Comparison of ENCODE assay signal across 8 mouse cellular contexts in genomic region chr2:172977409-172978130, GRCm38 (mm10). TPM values are rescaled to one million over a fixed set of nuclear protein-coding genes. Genes with fewer than 3 reads are reported as not detected.
DNase-seq lines count a peak whose midpoint lies in the region; ATAC-seq and TF ChIP-seq lines count a peak whose summit lies in the region.

TSS of gene Spo11 (plus strand) at chr2:172977700.

- TF ChIP-seq CTCF in lung, postnatal 0 days (IDR thresholded peaks at IDR 0.05), result no peak
- no peak for TF ChIP-seq CTCF in olfactory bulb, adult 2 months (IDR thresholded peaks at IDR 0.05; ENCODE audit: insufficient read depth, low read depth, low read length)

- DNase-seq in lung, postnatal 0 days (ENCODE audit: low spot score), result no peak
- DNase-seq in lung, postnatal 36 days, result no peak
- peak; percentile 81 for DNase-seq in embryonic facial prominence, embryonic 14.5 days (ENCODE audit: low spot score)
- peak; percentile 52 for DNase-seq in limb, embryonic 14.5 days (ENCODE audit: low spot score)
- DNase-seq in ovary, postnatal 36 days (ENCODE audit: low spot score), result no peak
- DNase-seq in urinary bladder, postnatal 10 days (ENCODE audit: low spot score), result no peak
- DNase-seq in cerebellum, adult 9-10 months, result no peak

- H3K4me3 ChIP-seq in lung, postnatal 0 days (ENCODE audit: low read depth, low read length), result no peak within 1 kb of the TSS
- no peak within 1 kb of the TSS for H3K4me3 ChIP-seq in embryonic facial prominence, embryonic 14.5 days (ENCODE audit: low read depth, low read length)
- H3K4me3 ChIP-seq in limb, embryonic 14.5 days (replicated peaks; ENCODE audit: low read length), result no peak within 1 kb of the TSS
- peak within 1 kb of the TSS; percentile 2; the same call in 1 of the 2 replicates for H3K4me3 ChIP-seq in olfactory bulb, adult 2 months (ENCODE audit: insufficient read depth, low read depth, low read length)

- no peak within 1 kb of the TSS for H3K9ac ChIP-seq in lung, postnatal 0 days (replicated peaks; ENCODE audit: low read depth)
- H3K9ac ChIP-seq in embryonic facial prominence, embryonic 14.5 days (ENCODE audit: low read depth, low read length), result peak within 1 kb of the TSS; percentile 15; the same call in 1 of the 2 replicates
- peak within 1 kb of the TSS; percentile 38; the same call in 1 of the 2 replicates for H3K9ac ChIP-seq in limb, embryonic 14.5 days (ENCODE audit: low read depth, low read length, severe bottlenecking)

- H3K36me3 ChIP-seq in lung, postnatal 0 days (ENCODE audit: insufficient read depth, low read length), result no peaks in the 10 kb centered on the region
- H3K36me3 ChIP-seq in embryonic facial prominence, embryonic 14.5 days (ENCODE audit: control insufficient read depth, insufficient read depth, low read length), result no peaks in the 10 kb centered on the region
- H3K36me3 ChIP-seq in limb, embryonic 14.5 days (ENCODE audit: control insufficient read depth, insufficient read depth, low read length), result no peaks in the 10 kb centered on the region

- no peak for TF ChIP-seq POLR2A in limb, embryonic 14.5 days (IDR thresholded peaks at IDR 0.05; ENCODE audit: borderline replicate concordance, extremely low read depth, insufficient read depth, insufficient read length)
- no peak for TF ChIP-seq POLR2A in olfactory bulb, adult 2 months (IDR thresholded peaks at IDR 0.05; ENCODE audit: insufficient read depth, low read depth, low read length)

- H3K9me3 ChIP-seq in lung, postnatal 0 days (ENCODE audit: low read length), result no peaks in the 10 kb centered on the region
- no peaks in the 10 kb centered on the region for H3K9me3 ChIP-seq in embryonic facial prominence, embryonic 14.5 days (ENCODE audit: control insufficient read depth, low read length)
- peaks cover 3% of the 10 kb centered on the region; the same call in 1 of the 2 replicates for H3K9me3 ChIP-seq in limb, embryonic 14.5 days (ENCODE audit: control insufficient read depth, low read length)

- no peaks in the 10 kb centered on the region for H3K4me1 ChIP-seq in lung, postnatal 0 days (ENCODE audit: insufficient read depth, low read depth, low read length)
- peaks cover 26% of the 10 kb centered on the region for H3K4me1 ChIP-seq in embryonic facial prominence, embryonic 14.5 days (ENCODE audit: control insufficient read depth, insufficient read depth, low read length)
- H3K4me1 ChIP-seq in limb, embryonic 14.5 days (ENCODE audit: control insufficient read depth, insufficient read depth, low read length), result peaks cover 15% of the 10 kb centered on the region
- peaks cover 32% of the 10 kb centered on the region for H3K4me1 ChIP-seq in olfactory bulb, adult 2 months (ENCODE audit: control insufficient read depth, insufficient read depth, low read length)

- ATAC-seq in lung, postnatal 0 days, result no peak
- peak; percentile 74 for ATAC-seq in embryonic facial prominence, embryonic 14.5 days (ENCODE audit: low read depth)
- ATAC-seq in limb, embryonic 14.5 days (ENCODE audit: low FRiP score, low read depth), result peak; percentile 41; the same call in 1 of the 2 replicates

- WGBS in lung, postnatal 0 days, result 20% methylated on average over 14 of the region's 14 CpGs
- 13% methylated on average over 14 of the region's 14 CpGs for WGBS in embryonic facial prominence, embryonic 14.5 days
- 13% methylated on average over 14 of the region's 14 CpGs for WGBS in limb, embryonic 14.5 days
- WGBS in olfactory bulb, adult 2 months, result 26% methylated on average over 14 of the region's 14 CpGs

- 0 out of 2 replicates have a peak within 1 kb of the TSS, but pooled peaks have one; percentile 5 for H3K4me2 ChIP-seq in lung, postnatal 0 days (replicated peaks; ENCODE audit: low read depth, low read length)
- H3K4me2 ChIP-seq in embryonic facial prominence, embryonic 14.5 days (ENCODE audit: low read depth, low read length), result peak within 1 kb of the TSS; percentile 43
- H3K4me2 ChIP-seq in limb, embryonic 14.5 days (replicated peaks; ENCODE audit: low read depth, low read length, severe bottlenecking), result peak within 1 kb of the TSS; percentile 27; the same call in 1 of the 2 replicates

- TF ChIP-seq EP300 in lung, postnatal 0 days (IDR thresholded peaks at IDR 0.05), result no peak

- H3K27me3 ChIP-seq in lung, postnatal 0 days (replicated peaks; ENCODE audit: insufficient read depth, low read length), result no peaks in the 10 kb centered on the region
- H3K27me3 ChIP-seq in embryonic facial prominence, embryonic 14.5 days (replicated peaks; ENCODE audit: control insufficient read depth, insufficient read depth, low read length), result no peaks in the 10 kb centered on the region
- H3K27me3 ChIP-seq in limb, embryonic 14.5 days (ENCODE audit: control insufficient read depth, insufficient read depth, low read length), result no peaks in the 10 kb centered on the region

- H3K27ac ChIP-seq in lung, postnatal 0 days (ENCODE audit: low read length), result no peak within 1 kb of the TSS
- peak within 1 kb of the TSS; percentile 61 for H3K27ac ChIP-seq in embryonic facial prominence, embryonic 14.5 days (replicated peaks; ENCODE audit: low read depth, low read length)
- H3K27ac ChIP-seq in limb, embryonic 14.5 days (replicated peaks; ENCODE audit: low read depth, low read length), result no peak within 1 kb of the TSS
- H3K27ac ChIP-seq in olfactory bulb, adult 2 months (ENCODE audit: insufficient read depth, low read depth, low read length), result no peak within 1 kb of the TSS; the same call in 1 of the 2 replicates

RNA-seq across cellular contexts. Expression of gene Spo11, which starts in this region (rescaled TPM):
- polyA plus RNA-seq in lung, postnatal 0 days (2015; fragmentation: Nextera tagmentation; extraction: Ambion mirVana), result not detected in 2 replicates
- polyA plus RNA-seq in embryonic facial prominence, embryonic 14.5 days (2014; fragmentation: Nextera tagmentation; extraction: Ambion mirVana), result 1.8 and 3.1 TPM in 2 replicates
- polyA plus RNA-seq in limb, embryonic 14.5 days (2012; rRNA removed), result 3.2 TPM in 2 replicates
- polyA plus RNA-seq in limb, embryonic 14.5 days (2014; fragmentation: Nextera tagmentation; extraction: Ambion mirVana), result 2.2 and 2.5 TPM in 2 replicates
- polyA plus RNA-seq in olfactory bulb, adult 2 months (2012; ENCODE audit: insufficient read depth, insufficient read length, low replicate concordance, missing spikeins), result not detected in 2 replicates

Comparison
In these comparisons a context has a peak if more than half of its experiments do, and no peak if none do; other contexts are left out.
1. DNase-seq: peak in embryonic facial prominence, embryonic 14.5 days (single experiment) and limb, embryonic 14.5 days (single experiment); none in lung, postnatal 0 days (single experiment), lung, postnatal 36 days (single experiment), ovary, postnatal 36 days (single experiment), urinary bladder, postnatal 10 days (single experiment) and cerebellum, adult 9-10 months (single experiment).
2. Peak in every context shown above with its lines, with median percentiles within 50 percentile points of each other: H3K4me2 ChIP-seq.